Mouse (Mus musculus): ENCODE measurements at regions not wholly inside any gene's neighbourhood (a gene's known extent, or its start where the extent isn't known, plus 50 kb on each side); places are given as distances from the start of the nearest gene placed in this dataset.

DNA sequence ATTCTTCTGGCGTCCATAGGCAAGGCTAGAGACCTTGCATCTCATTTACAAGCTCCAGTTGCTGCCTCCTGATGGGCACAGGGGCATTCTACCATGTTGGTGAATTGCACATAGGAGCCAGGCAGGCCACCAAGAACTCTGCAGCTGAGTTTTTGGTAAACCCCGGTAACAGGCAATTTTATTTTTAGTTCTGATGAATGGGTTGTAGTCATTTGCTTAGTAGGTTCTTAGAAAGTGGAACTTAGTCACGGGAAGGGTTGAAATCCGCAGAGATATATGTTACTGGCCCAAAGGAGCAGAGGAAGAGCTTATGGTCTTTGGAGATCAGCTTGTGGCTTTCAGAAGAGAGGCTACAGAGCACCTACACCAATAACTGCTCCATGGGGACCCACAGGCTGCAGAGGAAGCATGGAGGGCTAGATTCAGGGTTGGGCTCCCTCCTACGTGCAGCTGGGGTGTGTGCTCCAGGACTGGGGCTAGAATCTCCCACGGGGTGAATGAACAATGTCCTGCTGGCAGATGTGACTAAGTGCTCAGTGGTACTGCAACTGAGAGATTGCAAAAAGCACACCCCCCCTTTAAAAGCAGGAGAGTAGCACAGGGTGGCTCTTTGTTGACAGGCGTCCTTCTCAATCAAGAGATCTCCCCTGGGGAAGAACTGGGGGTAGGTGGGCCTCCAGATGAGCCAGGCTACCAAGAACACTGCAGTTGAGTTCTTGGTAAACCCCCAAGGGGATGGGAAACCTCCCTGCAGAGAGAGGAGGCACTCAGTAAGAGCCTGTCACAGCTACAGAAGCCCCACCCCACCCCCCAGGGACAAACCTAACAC is 65.6 kb upstream of the Med13l start:
- DNase-seq (ENCODE audit: low read depth): no peak

DNA sequence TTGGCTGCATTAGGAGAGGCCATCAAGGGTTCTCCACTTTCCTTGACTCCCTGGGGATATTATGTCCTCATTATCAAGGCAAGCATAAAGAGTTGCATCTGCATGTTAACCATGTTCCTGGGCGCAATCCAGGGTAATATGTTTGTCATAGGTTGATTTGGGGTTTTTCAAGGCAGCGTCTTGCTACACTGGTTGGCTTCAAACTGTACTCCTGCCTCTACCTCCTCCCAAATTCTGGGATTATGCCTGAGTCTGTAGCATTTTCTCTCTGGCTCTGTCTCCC is 65.1 kb upstream of the Med13l start:
- DNase-seq (ENCODE audit: low read depth): no peak

DNA sequence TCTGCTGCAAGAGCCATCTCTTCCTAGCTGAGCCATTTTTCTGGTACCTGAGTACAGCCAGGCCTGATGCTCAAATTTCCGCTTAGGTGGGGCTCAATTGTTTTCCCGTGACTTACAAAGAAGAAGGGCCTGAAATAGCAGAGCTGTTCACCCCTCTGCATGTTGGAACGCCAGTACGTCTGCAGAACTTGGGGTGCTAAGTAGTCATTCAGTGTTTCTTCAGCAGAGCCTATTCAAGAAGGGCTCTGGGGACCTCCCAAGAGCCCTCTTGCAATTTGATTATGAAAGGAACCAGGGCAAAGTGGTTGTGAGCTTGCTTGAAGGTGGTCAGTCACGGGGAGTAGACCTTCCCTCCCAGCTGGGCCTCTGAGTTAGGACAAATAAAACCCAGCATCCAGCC is 58.9 kb upstream of the Med13l start:
- no peak for DNase-seq (ENCODE audit: low read depth)

DNA sequence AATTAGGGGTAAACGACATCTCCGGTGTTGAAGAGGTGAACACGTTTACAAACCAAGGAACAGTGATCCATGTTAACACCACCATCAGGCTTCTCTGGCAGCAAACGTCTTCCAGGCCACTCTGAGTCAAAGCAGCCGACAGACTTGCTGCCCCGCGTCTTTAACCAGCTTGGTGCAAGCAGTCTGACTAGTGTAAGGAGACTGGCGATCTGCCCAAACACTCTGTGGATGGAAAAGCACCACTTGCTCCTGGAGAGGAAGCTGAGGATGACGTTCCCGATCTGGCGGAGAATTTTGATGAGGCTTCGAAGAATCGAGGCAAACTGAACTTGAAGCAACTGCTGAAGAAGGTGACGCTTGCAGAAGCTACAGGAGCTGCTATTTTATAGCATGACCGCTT is 57.5 kb upstream of the Med13l start:
- DNase-seq (ENCODE audit: low read depth): no peak

DNA sequence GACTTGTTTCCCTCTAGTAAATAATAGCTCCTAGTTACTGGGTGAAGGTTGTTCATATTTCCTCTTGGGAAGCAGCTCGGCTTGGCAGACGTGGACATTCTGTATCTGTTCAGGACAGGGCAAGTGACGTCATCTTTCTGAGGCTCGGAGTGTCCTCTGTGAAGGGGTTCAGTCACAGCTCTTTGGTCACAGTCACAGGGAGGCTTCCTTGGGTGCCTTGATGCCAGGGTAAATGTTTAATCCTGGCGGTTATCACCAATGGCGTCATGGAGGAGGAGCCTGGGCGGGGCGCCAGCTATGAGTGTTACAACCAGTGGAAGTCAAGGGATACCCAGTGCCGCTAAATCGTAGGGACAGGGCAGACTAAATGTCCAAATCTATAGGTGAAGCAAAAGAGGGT is 56.3 kb upstream of the Med13l start:
- no peak for DNase-seq (ENCODE audit: low read depth)

DNA sequence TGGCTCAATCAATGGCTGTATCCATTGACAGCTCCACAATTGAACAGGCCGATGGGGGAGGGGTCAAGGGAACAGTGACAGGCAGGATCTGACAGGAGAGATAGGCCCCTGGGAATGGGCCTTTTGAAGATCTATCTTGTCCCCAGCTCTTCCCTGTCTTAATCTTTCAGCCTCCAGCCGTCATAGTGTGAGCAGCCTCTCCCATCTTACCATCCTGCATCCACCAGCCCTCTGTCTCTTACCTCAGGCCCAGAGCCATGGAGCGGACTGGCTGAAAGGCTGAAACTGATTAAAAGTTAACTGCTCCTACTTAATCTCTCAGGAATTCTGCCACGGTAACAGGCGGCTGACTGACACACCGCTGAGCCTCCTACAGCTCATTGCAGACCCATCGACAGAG is 55.6 kb upstream of the Med13l start:
- DNase-seq (ENCODE audit: low read depth): no peak

DNA sequence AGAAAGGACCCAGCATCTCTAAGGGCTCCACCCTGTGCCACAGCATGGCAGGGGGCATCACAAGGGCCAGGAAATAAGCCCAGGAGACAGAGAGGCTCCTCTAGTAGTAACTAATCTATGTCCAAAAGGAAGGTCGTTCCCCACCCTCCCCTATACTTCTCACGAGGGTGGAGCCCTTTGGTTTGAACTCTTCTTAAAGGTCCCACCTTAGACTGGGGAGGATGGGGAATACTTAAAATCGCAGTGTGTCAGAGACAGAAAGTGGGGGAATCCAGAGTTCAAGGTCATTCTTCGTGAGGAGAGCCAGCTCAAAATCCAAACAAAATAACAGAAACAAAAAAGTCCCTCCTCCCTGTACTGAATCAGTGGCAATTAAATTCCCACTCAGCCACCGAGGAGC is 50.6 kb upstream of the Med13l start:
- DNase-seq (ENCODE audit: low read depth): no peak
